Mouse (Mus musculus) neural tube, embryonic 10.5 days (tissue): ENCODE data around the gene Lancl2.

ENCODE experiments used
- DNase-seq: peaks from one replicate; pipeline ENCODE4 v3.0.0-alpha.2; 2017; ENCODE audit warnings: low spot score; ENCODE audit errors: extremely low spot score

Gene Lancl2

GRCm38 (mm10) chr6:57767112-57767868 lies 65.0 kb downstream of the Lancl2 start:
- DNase-seq = no peak

DNA sequence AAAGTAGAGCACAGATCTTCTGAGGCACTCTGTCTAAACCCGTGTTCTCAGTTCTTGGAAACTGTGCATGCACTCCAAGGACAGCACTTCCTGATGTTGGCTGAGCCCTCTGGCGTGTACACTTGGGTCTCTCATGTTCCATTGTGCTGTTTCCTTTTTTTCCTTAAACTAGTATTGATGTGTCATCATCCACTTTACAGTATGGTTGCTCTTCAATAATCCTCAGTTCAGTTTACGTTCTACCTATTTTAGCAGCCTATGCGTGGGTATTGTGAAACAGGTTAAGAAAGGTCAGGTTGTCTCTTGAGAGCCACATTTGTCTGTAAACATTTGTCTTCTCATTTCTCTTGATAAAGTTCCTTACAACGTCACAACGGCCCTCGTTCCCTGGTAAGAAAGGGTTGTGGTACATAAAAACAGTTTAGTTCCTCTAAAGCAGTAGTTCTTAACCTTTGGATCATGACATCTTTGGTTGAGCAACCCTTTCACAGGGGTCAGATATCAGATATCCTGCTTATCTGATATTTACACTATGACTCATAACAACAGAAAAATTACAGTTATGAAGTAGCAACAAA lies 66.7 kb downstream of the Lancl2 start:
- DNase-seq = no peak

DNA sequence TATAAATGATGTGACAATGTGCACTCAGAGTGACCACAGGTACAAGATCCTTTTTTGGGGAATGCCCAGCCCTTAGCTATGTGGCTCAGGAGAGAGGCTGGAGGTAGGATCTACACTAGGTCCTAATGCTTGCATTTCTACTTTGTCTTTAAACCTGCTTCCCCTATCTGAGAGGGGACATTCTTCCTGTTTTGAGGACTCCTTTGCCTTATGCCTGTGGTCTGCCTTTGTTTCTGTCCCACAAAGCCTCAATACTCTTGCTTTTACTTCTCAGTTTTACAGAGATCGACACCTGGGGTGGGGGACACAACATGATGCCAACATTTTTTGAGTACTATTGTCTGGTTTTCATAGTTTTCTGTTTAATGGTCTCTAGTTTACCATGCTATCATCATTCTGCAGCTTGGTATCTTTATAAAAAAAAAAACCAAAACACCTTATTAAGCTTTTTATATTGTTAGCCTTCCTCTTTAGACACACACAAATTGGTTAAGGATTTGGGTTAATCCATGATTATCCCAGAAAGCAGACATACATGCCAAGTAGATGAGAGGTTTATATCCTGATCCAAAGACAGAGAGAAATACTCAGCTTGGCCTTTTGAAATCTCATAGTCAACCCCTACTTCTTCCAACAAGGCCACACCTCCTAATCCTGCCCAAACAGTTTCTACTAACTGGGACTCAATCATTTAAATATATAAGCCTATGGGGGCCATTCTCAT lies 68.3 kb downstream of the Lancl2 start:
- no peak for DNase-seq

DNA sequence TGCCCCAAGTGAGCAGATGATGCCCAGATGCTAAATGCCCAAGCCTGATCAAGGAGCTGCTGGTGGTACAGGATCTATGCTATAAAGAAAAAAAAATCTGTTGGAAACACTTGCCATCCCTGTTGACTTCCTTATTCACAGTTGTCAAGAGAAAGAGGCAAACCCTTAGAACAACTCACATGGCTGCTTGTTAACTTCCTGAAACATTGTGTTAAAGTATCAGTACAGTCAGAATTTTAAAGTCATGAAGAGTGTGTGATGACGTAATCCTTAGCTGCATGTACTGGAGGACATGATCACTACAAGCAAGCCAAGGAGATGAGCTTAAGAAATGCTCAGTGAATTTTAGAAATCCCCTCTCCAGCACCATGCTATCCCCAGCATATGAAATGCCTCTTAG lies 71.5 kb downstream of the Lancl2 start:
- no peak for DNase-seq

DNA sequence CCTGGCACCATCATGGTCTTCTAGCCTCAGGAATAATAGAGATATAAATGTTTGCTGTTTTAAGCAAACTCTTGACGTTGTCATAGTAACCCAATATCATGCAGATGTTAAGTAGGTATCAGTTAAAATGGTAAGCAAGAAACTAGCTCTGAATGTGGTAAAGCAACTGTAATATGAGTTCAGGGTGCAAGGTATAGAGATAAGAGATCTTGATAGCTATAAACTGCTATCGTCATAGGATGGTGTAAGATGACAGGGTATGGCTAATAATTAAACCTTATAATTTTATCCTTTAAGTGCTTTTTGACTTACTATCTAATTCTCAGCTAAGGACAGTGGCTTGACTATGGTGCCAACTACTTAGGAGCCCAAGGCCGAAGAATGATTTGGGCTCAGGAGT lies 78.0 kb downstream of the Lancl2 start:
- no peak for DNase-seq

DNA sequence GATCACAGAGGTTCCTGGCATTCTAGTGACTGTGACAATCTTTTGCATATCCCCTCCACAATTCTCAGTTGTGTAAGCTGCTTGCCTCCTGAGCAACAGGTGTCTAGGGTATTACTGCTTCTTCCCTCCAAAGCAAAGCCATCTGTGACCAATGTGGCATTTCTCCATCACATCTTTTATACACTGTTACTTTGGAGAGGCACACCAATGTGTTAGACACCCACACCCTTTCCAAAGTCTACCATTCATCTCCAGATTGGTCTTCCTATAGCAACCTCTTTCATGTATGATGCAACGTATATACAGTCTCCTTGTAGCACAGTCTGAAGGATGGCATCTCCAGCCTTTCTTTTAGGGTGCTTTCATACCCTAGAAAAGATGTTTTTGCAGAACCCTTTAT lies 80.3 kb downstream of the Lancl2 start:
- no peak for DNase-seq

DNA sequence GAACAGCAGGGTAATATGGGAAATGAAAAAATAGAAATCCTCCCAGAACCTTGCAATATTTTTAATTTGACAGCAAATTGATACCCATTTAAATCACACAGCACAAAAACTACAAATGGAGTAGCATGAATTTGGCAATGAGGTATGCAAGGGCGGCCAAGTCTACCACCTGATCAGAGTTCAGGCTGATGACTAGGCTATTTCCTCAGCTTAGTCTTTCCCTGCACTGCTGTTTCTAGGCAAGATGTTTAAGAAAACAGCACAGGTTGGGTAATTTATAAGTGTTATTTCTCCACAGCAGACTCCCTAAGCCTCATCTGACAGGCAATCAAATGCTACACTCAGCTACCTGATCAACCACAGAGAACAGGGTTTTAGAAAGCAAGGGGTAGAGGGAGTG lies 81.9 kb downstream of the Lancl2 start:
- no peak for DNase-seq

GRCm38 (mm10) chr6:57787376-57787775 lies 85.0 kb downstream of the Lancl2 start:
- no peak for DNase-seq
